Mouse (Mus musculus): ENCODE results near the gene Tln1.
"Not testable (repeated sequence)": the region's sequence is repeated elsewhere in the genome, so short reads cannot be mapped to it uniquely, and the experiment has no call there.

The Tln1 gene

DNA sequence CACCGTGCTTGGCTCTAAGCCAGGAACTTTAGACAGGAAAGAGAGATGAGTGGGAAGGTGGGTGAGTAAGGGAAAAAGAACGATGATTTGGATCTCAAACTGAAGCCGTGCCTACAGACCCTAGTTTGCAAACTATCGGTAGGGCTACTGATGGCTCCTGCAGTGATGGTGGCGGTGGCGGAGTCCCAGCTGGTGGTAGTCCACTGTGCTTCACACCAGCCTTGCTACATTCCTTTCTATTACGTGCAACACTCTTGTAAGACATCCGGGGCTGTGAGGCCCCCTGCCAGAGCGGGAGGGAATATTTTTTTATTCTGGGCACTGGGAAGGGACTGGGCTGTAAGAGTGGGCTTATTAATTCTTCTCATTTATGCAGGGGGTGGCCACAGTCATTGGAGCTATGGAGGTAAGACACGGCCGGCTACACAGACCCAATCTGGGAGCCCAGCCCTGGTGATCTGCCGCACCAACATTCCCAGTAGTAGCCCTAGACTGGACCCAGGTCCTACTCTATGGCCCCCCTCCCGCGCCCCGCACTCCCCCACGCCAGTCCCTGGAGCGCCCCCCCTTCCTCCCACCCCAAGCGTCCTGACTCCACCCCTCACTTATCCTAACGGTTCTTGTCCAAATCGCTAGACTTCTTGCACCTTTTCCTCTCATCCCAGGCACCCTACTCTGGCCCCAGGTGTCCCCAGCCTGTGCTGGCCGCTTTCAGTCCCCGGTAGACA, 54.4 kb downstream of the Tln1 start:
- DNase-seq (ENCODE audit: extremely low read depth, insufficient read length, low spot score): peak; percentile 86

GRCm38 (mm10) chr4:43506536-43507185, 55.8 kb downstream of the Tln1 start, which contains the start of gene Car9:
Gene Car9 (plus strand): TSS chr4:43506966.
- DNase-seq (ENCODE audit: extremely low read depth, insufficient read length, low spot score): peak; percentile 70

DNA sequence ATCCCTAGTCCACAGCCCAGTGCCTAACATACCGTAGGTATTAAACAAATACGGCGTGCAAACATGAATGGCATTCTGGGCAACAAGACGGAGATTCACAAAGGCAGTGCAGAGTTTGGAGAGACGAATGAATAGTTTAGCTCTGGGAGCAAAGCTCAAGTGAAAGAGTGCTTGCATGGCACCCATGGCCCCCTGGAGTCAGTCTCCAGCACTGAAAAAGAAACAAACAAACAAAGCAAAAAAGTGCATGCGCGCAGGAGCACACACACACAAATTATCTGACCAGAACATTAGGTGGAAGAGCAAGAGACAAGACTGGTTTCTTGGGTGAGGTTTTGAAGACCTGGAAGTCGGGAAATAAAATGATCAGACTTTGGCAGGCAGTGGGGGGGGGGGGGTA, 56.4 kb downstream of the Tln1 start:
- no peak for DNase-seq (ENCODE audit: extremely low read depth, insufficient read length, low spot score)

GRCm38 (mm10) chr4:43504269-43504668, 58.2 kb downstream of the Tln1 start:
- DNase-seq (ENCODE audit: extremely low read depth, insufficient read length, low spot score): no peak

GRCm38 (mm10) chr4:43503506-43503905, 59.0 kb downstream of the Tln1 start:
- DNase-seq (ENCODE audit: extremely low read depth, insufficient read length, low spot score): no peak

- no peak for DNase-seq (ENCODE audit: extremely low read depth, insufficient read length, low spot score)
These were observed 59.5 kb downstream of the Tln1 start for GRCm38 (mm10) chr4:43503041-43503440.

DNA sequence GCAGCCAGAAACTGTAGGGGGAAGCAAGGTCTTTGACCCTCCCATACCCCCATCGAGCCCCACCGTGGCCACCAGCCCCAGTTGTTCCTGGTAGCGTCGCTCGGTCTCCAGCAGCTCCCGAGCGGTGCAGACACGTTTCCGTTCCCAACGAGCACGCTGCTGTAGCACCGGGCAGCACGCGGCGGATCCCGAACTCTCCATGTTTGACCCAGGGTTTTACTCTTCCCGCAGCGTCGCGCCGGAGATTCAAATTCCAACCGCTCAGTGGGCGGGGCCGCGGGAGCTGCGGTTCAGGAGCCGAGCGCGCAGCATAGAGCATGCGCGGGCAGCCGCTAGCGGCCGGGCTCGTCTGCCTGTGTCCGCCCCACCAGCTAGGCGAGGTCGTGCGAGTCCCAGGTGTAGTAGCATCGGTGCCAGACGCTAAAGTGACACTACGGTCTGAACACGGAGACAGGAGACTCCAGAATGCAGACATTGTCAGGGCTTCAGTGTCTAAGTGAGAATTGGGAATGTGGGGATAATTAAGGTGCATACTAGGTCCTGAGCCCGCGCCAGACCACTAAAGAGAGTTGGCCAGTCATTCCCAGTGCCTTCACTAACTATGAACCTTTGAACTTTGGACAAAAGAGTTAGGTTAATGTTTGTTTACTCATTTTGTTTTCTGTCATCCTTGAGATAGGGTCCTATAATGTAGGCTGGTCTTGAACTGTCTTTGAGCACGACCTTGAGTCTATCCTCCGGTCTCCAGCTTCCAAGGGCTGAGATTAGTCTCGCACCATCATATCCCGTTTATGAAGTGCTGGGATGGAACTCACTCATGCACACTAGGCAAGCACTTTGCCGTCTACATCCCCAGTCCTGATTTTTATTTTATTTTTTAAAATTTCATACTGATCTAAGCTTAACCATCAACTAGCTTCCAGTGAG, 62.8 kb downstream of the Tln1 start, which contains the start of gene Arhgef39:
TSS of gene Arhgef39 (minus strand) at position 289 of the 927 bp plus-strand sequence.
- peak; percentile 90 for DNase-seq (ENCODE audit: extremely low read depth, insufficient read length, low spot score)

GRCm38 (mm10) chr4:43498983-43499382, 63.5 kb downstream of the Tln1 start:
- DNase-seq (ENCODE audit: extremely low read depth, insufficient read length, low spot score): no peak

DNA sequence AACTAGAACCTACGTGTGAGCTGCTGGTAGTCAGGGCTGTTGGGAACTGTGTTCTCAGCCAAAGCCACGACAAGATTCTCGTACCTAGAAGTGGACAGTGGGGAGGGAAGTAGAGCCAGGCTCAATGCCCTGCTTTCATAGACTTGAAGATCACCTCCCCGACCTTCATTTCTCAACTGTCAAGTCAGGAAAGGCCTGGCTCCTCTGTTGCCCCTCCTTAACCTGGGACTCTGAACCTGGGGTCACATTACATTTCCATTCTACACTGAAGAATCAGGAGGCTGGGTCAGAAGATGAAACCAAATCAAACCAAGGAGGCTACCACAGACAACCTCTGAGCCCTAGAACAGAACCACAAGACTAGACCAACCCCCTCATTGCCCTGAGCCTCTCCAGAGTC, 64.5 kb downstream of the Tln1 start:
- no peak for DNase-seq (ENCODE audit: extremely low read depth, insufficient read length, low spot score)

DNA sequence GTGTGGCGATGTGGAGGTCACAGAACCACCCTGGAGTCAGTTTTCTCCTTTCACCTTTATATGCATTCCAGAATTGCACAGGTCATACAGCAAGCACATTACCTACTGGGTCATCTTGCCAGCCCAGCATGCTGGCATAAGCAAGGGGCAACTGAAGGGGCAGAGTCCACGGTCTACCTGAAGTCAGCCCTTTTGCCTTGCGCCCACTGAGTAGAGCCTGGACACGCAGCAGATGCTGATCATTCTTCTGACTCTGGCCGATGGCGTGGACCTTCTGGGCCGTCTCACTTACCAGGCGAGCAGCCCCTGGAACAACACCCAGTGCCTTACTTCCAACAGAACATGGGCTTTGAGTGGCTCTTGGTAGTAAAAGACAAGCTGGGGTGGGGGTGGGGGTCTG, 65.1 kb downstream of the Tln1 start:
- DNase-seq (ENCODE audit: extremely low read depth, insufficient read length, low spot score): no peak

- DNase-seq (ENCODE audit: extremely low read depth, insufficient read length, low spot score): no peak
These were observed 65.9 kb downstream of the Tln1 start for GRCm38 (mm10) chr4:43496587-43496986.

- DNase-seq (ENCODE audit: extremely low read depth, insufficient read length, low spot score): no peak
These were observed 68.6 kb downstream of the Tln1 start for GRCm38 (mm10) chr4:43493846-43494240.

DNA sequence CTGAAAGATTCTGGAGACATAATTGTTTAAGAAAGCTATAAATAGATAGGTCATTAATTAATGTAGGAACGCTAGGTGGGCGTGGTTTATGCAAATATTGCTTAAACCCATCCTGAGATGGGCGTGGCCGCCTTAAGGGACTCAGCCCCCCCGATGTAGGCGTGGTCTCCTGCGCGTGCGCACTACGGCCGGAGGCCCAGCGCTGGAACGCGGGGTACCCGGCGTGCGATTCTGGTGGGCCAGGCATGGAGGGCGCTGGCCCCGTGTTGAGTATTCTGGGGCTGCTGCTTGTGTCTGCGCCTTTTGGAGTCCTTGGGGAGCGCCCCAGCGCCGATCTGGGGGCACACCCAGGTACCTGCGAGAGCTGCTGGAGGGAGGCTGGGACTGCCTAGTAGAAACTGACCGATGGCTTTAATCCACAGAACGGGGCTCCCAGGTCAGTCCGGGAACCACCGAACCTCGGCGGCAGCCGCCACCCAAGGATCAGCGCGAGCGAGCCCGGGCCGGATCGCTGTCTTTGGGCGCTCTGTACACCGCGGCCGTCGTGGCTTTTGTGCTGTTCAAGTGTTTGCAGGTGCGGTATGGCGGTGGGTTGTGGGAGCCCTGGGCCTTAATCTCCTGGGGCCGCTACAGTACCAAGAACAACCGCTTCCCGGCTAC, 69.2 kb downstream of the Tln1 start:
- peak; percentile 97 for DNase-seq (ENCODE audit: extremely low read depth, insufficient read length, low spot score)

- DNase-seq (ENCODE audit: extremely low read depth, insufficient read length, low spot score): peak; percentile 99
These were observed 69.7 kb downstream of the Tln1 start, which contains the start of gene Ccdc107 for GRCm38 (mm10) chr4:43492821-43493185. Gene Ccdc107 (plus strand): TSS chr4:43492900.

GRCm38 (mm10) chr4:43492101-43492820, 70.2 kb downstream of the Tln1 start:
- no peak for DNase-seq (ENCODE audit: extremely low read depth, insufficient read length, low spot score)

DNA sequence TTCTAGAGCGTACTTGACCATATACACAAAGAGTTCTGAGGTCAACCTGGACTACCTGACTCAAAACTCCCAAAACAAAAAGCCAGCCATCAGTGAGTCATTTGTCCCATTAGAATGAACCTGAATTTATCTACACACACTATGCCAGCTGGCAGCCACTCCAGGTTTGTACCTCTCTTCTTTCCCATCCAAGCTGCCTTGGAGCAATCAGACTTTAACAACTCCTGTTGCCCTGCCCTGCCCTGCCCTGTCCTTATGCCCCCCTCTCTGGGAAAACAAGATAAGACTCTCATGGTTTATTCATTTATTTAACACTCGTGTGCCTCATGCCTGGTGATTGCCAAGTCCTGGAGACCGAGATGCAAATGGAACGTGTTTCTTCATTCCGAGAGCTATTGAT, 71.7 kb downstream of the Tln1 start:
- no peak for DNase-seq (ENCODE audit: extremely low read depth, insufficient read length, low spot score)

DNA sequence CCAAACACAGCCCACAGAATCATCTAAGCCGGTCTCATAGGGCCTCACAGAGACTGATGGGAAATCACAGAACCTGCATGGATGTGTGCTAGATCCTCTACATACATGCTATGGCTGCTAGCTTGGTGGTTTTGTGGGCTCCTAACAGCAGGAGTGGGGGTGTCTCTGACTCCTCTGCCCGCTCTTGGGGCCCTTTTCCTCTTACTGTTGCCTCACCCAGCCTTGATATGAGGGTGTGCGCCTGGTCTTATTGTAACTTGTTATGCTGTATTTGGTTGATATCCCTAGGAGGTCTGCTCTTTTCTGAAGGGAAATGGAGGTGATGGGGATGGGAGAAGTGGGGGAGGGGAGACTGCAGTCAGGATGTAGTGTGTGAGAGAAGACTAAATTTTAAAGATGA, 72.9 kb downstream of the Tln1 start:
- DNase-seq (ENCODE audit: extremely low read depth, insufficient read length, low spot score): no peak

GRCm38 (mm10) chr4:43485666-43486065, 76.8 kb downstream of the Tln1 start:
- not testable (repeated sequence) for DNase-seq (ENCODE audit: extremely low read depth, insufficient read length, low spot score)

- no peak for DNase-seq (ENCODE audit: extremely low read depth, insufficient read length, low spot score)
These were observed 78.9 kb downstream of the Tln1 start, which contains the start of gene Sit1 for GRCm38 (mm10) chr4:43483535-43484091. Gene Sit1 (minus strand): TSS chr4:43483734.

- peak; percentile 86 for DNase-seq (ENCODE audit: extremely low read depth, insufficient read length, low spot score)
These were observed 79.9 kb downstream of the Tln1 start for GRCm38 (mm10) chr4:43482591-43482990.
